8 mouse cellular contexts compared by ENCODE assay signal in genomic region chr5:99339790-99340189, GRCm38 (mm10).
DNase-seq lines count a peak whose midpoint lies in the region; ATAC-seq and TF ChIP-seq lines count a peak whose summit lies in the region.

No protein-coding gene starts in this region.

- peak; percentile 23 for DNase-seq in CD4-positive helper T cell, adult 2 months (ENCODE audit: low read depth, low spot score)
- peak; percentile 1 for DNase-seq in R1 (ENCODE audit: low read depth, low spot score)
- DNase-seq in fibroblast of lung, adult 2 months (ENCODE audit: low read depth): peak; percentile 12
- DNase-seq in heart, postnatal 36 days: peak; percentile 78 to 80
- peak; percentile 23 to 24 for DNase-seq in left cerebral cortex, adult 2 months (ENCODE audit: extremely low spot score in 1 of 2, low spot score in 2 of 2)
- peak; percentile 70 to 76 for DNase-seq in lung, postnatal 4 days
- DNase-seq in urinary bladder, postnatal 36 days (ENCODE audit: low spot score in 2 of 2): peak; percentile 60 to 73
- DNase-seq in forebrain, embryonic 11.5 days (ENCODE audit: low spot score): no peak

- intact Hi-C loops in heart, postnatal 36 days (cut with DNase I): loop anchor here (5.0 kb wide), 1 partner anchor 87 kb away; no protein-coding TSS in a partner anchor
- intact Hi-C loops in left cerebral cortex, adult 2 months (cut with DNase I): no loop called here

- ATAC-seq in forebrain, embryonic 11.5 days (replicated peaks; ENCODE audit: low FRiP score): no peak

- peak overlapping the region; percentile 39 for H3K4me3 ChIP-seq in left cerebral cortex, adult 2 months
- no peak overlapping the region for H3K4me3 ChIP-seq in forebrain, embryonic 11.5 days (ENCODE audit: low read depth, low read length)

- peak overlapping the region; percentile 88 for H3K27ac ChIP-seq in left cerebral cortex, adult 2 months
- H3K27ac ChIP-seq in forebrain, embryonic 11.5 days (ENCODE audit: low read depth, low read length): no peak overlapping the region

- H3K27me3 ChIP-seq in forebrain, embryonic 11.5 days (ENCODE audit: control insufficient read depth, insufficient read depth, low read length): no peaks in the 10 kb centered on the region

- no peaks in the 10 kb centered on the region for H3K4me1 ChIP-seq in forebrain, embryonic 11.5 days (replicated peaks; ENCODE audit: control insufficient read depth, insufficient read depth, low read length)

- H3K4me2 ChIP-seq in forebrain, embryonic 11.5 days (ENCODE audit: low read depth, low read length, severe bottlenecking): no peak overlapping the region

- H3K36me3 ChIP-seq in forebrain, embryonic 11.5 days (ENCODE audit: control insufficient read depth, insufficient read depth, low read length): no peaks in the 10 kb centered on the region

- 77% methylated on average over 15 of the region's 15 CpGs for WGBS in forebrain, embryonic 11.5 days

- no peak for TF ChIP-seq CTCF in left cerebral cortex, adult 2 months (IDR thresholded peaks at IDR 0.05)

- no peak overlapping the region for H3K9ac ChIP-seq in forebrain, embryonic 11.5 days (ENCODE audit: low read length)

- H3K9me3 ChIP-seq in forebrain, embryonic 11.5 days (ENCODE audit: control insufficient read depth, low read length): no peaks in the 10 kb centered on the region
